Mouse (Mus musculus) kidney, embryonic 14.5 days (tissue): ENCODE measurements around the gene Msx1. TPM values are rescaled to one million over a fixed set of nuclear protein-coding genes. Genes with fewer than 3 reads are reported as not detected.

Experiments
- ATAC-seq: fragments of 200-750 bp; cut with Nextera tagmentation; 2 replicates; pipeline ENCODE4 v1.8.0; 2017; ENCODE audit warnings: moderate number of reproducible peaks, mild to moderate bottlenecking, moderate TSS enrichment, moderate library complexity; ENCODE audit not compliant: low FRiP score, low TSS enrichment
- H3K27ac ChIP-seq: fragments of 300-500 bp; sonication (generic); 2 replicates; pipeline ENCODE4 v1.5.1; 2014; ENCODE audit warnings: low read depth, mild to moderate bottlenecking, low read length, moderate library complexity, mixed read lengths
- H3K27me3 ChIP-seq: fragments of 300-500 bp; sonication (generic); 2 replicates; pipeline ENCODE4 v1.6.1; 2014; ENCODE audit warnings: mild to moderate bottlenecking, low read length; ENCODE audit not compliant: control insufficient read depth, insufficient read depth
- H3K36me3 ChIP-seq: fragments of 300-500 bp; sonication (generic); 2 replicates; pipeline ENCODE4 v1.6.1; 2014; ENCODE audit warnings: low read length, mixed read lengths; ENCODE audit not compliant: control insufficient read depth, insufficient read depth
- H3K4me1 ChIP-seq: fragments of 300-500 bp; sonication (generic); 2 replicates; pipeline ENCODE4 v1.6.1; 2014; ENCODE audit warnings: low read length, mixed read lengths; ENCODE audit not compliant: control insufficient read depth, insufficient read depth
- H3K4me2 ChIP-seq: fragments of 300-500 bp; sonication (generic); replicated peaks from 2 replicates; pipeline ENCODE4 v1.6.1; 2014; ENCODE audit warnings: low read depth, mild to moderate bottlenecking, low read length
- H3K4me3 ChIP-seq: fragments of 300-500 bp; sonication (generic); 2 replicates; pipeline ENCODE4 v1.5.1; 2014; ENCODE audit warnings: mild to moderate bottlenecking, low read length
- H3K9ac ChIP-seq: fragments of 300-500 bp; sonication (generic); 2 replicates; pipeline ENCODE4 v1.6.1; 2014; ENCODE audit warnings: low read depth, mild to moderate bottlenecking, low read length, moderate library complexity
- H3K9me3 ChIP-seq: fragments of 300-500 bp; sonication (generic); 2 replicates; pipeline ENCODE4 v1.6.1; 2016; ENCODE audit warnings: low read length; ENCODE audit not compliant: control insufficient read depth
- WGBS: fragments of 180-500 bp; shearing (Covaris S2); extraction: QIAGEN DNeasy Blood & Tissue Kit; methylation state at CpG from one replicate; pipeline ENCODE4 v1.1.7; 2014; 5-methylcytosine and 5-hydroxymethylcytosine counted together
- polyA plus RNA-seq: library from polyadenylated mRNA; unstranded; fragments of >200 nt; fragmentation: Nextera tagmentation; extraction: Ambion mirVana; gene quantifications from 2 replicates; pipeline ENCODE4 v1.2.1, GENCODE M21; 2014

The Msx1 gene
- polyA plus RNA-seq, 1 experiment from 2014 or later, result 2.6 TPM

DNA sequence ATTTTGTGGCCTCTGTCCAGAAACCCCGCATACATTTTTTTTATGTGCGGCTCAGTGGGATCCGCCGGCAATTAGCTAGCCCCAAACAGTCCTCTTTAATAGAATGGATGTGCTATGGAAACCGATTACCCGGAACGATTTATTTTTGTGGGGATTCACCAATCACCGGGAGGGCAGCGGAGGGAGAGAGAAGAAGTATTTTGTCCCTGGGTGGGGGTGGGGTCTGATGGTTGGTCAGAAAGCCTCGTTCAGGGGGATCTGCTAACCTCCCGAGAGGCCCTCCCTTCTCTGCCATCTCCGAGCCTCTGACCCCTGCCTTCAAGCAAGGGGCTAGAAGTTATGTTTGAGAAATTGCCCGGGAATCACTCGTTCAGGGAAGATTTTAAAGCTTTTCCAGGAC, 3.6 kb upstream of the Msx1 start:
- ATAC-seq, result no peak
- Histone ChIP-seq H3K4me3 (no peak overlapping the region), H3K4me2 (no peak overlapping the region), H3K36me3 (no peaks in the 10 kb centered on the region), H3K9ac (no peak overlapping the region), H3K4me1 (peaks cover 10% of the 10 kb centered on the region), H3K27me3 (peaks cover 97% of the 10 kb centered on the region), H3K27ac (no peak overlapping the region), H3K9me3 (no peaks in the 10 kb centered on the region)
- under 1% methylated on average over 14 of the region's 14 CpGs for WGBS

DNA sequence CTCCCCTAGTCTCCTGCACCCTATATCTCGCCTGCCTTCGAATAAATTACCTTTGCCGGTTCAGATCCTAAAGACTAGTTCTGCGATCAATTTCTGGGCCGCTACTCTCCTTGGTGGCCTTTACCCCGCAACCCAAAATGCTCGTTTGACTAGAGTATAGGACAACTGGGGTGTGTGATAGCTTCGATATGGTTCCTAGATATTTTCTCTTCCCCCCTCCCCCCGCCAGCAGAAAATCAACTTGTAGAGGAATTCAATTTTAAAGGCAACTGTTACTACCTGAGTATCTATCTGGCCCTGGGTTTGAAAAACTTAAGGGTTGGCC, 3.2 kb upstream of the Msx1 start:
- no peak overlapping the region for H3K4me3 ChIP-seq
- 0% methylated on average over 9 of the region's 9 CpGs for WGBS
- H3K4me1 ChIP-seq, result peaks cover 10% of the 10 kb centered on the region
- no peaks in the 10 kb centered on the region for H3K36me3 ChIP-seq
- H3K4me2 ChIP-seq, result no peak overlapping the region
- no peaks in the 10 kb centered on the region for H3K9me3 ChIP-seq
- no peak for ATAC-seq
- H3K27ac ChIP-seq, result no peak overlapping the region
- H3K9ac ChIP-seq, result no peak overlapping the region
- H3K27me3 ChIP-seq, result peaks cover 97% of the 10 kb centered on the region

DNA sequence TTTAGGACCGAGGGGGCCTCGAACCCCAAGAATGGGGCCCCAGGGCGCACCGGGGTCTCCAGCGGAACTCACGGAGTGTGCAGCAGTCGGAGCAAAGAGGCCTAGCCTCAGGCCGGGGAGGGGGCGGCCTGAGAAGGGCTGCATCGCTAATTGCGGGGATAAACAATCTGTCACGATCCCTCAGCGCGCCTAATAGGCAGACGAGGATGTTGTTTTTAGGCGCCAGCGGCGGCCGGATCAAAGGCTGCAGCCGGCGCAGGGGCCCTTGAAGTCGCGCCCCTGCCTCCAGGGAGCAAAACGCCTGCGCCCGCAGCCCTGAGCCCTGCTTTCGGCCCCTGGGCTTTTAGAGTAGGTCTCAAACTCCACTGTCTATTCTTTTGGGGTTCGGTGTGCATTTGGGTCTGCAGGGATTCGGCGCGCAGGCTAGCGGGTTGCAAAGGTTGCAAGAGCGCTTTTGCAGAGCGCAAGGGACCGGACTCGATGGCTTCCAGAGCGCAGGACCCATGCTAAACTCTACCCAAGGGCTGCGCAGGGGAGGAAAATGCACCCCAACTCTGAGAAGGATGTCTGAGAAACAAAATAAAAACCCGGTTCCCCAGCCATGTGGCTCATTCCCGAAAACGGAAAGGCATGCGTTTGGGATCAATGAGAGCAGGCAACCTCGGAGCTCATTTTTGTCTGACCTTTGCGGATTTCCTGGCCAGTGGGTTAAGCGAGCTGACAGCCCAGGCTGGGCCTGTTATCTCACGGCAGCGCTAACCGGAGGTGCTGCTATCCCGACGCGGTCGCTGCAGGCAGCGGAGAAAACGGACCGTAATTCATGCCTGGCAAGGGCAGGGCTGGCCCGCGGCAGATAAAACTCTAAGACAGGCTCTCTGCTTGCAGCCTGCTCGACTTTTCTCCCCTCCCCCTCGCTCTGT, 2.6 kb upstream of the Msx1 start:
- H3K27me3 ChIP-seq, result peaks cover 97% of the 10 kb centered on the region
- under 1% methylated on average over 59 of the region's 59 CpGs for WGBS
- H3K4me1 ChIP-seq, result peaks cover 10% of the 10 kb centered on the region
- H3K36me3 ChIP-seq, result no peaks in the 10 kb centered on the region
- no peak overlapping the region for H3K27ac ChIP-seq
- no peak overlapping the region for H3K4me2 ChIP-seq
- H3K9ac ChIP-seq, result no peak overlapping the region
- ATAC-seq, result no peak
- no peak overlapping the region for H3K4me3 ChIP-seq
- H3K9me3 ChIP-seq, result no peaks in the 10 kb centered on the region

DNA sequence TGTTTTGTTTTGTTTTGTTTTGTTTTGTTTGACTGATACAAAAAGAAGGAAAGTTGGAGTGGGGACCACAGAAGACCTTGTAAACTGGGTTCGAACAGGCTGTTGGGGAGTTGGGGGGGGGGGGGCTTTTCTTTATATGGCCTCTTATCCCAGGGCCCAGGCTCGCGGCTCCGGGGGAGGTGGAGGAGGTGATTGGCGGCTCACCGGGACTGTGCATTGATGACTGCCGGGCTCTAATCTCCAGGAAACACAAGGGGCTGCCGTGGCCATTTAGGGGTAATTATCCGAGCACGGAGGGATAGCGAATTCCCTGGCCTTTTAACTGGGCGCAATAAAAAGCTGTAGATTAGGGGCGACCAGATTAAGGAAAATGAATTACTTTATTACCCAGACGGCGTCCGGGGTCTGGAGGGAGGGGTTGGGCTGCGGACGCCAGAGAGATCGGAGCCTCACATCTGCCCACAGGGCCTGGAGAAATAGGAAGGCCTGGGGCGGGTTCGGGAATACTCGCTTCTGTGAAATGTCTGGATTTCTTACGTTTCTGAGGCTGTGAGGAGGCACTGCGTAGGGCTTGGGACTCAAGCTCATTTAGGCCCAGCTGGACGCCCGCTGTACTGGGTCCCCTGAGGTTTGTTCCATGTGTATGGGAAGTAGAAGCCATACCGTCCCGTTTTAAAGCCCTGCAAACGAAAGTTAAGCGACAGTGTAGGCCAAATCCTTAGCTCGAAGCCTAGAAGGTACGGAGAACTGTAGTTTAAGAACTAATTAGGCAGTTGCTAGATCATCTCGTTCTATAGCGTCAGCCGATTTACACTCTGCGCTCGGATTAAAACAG, 1.4 kb upstream of the Msx1 start:
- no peak overlapping the region for H3K4me2 ChIP-seq
- H3K4me1 ChIP-seq, result peaks cover 10% of the 10 kb centered on the region
- H3K36me3 ChIP-seq, result no peaks in the 10 kb centered on the region
- WGBS, result under 1% methylated on average over 37 of the region's 37 CpGs
- H3K9me3 ChIP-seq, result no peaks in the 10 kb centered on the region
- ATAC-seq, result no peak
- no peak overlapping the region for H3K27ac ChIP-seq
- no peak overlapping the region for H3K9ac ChIP-seq
- H3K27me3 ChIP-seq, result peaks cover 97% of the 10 kb centered on the region
- no peak overlapping the region for H3K4me3 ChIP-seq

DNA sequence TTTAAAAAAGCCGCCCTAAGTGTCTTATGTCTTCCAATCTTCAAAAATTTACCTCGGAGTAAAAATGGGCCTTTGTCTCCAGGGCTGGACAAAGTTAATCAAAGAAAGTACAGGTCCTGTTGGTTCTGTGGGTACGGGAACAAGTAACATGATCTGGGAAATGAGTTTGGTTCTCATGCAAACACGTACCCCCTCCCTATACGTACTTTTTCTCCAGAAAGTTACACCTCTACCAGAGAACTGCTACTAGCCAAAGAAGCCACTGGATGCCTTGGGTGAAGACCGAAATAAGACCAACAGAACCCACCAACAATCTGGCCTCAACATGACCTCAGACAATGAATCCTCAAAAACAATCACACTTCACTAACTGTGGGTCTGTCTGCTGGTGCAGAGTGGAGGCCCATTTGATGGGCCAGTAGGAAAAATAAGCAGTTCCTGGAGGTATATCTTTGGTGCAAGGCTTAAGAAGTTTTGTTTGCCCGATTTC, 773 bp upstream of the Msx1 start:
- Histone ChIP-seq H3K9me3 (no peaks in the 10 kb centered on the region), H3K4me3 (no peak overlapping the region), H3K9ac (no peak overlapping the region), H3K27ac (no peak overlapping the region), H3K27me3 (peaks cover 98% of the 10 kb centered on the region), H3K36me3 (no peaks in the 10 kb centered on the region), H3K4me1 (peaks cover 10% of the 10 kb centered on the region), H3K4me2 (no peak overlapping the region)
- 2% methylated on average over 7 of the region's 7 CpGs for WGBS
- ATAC-seq, result no peak

DNA sequence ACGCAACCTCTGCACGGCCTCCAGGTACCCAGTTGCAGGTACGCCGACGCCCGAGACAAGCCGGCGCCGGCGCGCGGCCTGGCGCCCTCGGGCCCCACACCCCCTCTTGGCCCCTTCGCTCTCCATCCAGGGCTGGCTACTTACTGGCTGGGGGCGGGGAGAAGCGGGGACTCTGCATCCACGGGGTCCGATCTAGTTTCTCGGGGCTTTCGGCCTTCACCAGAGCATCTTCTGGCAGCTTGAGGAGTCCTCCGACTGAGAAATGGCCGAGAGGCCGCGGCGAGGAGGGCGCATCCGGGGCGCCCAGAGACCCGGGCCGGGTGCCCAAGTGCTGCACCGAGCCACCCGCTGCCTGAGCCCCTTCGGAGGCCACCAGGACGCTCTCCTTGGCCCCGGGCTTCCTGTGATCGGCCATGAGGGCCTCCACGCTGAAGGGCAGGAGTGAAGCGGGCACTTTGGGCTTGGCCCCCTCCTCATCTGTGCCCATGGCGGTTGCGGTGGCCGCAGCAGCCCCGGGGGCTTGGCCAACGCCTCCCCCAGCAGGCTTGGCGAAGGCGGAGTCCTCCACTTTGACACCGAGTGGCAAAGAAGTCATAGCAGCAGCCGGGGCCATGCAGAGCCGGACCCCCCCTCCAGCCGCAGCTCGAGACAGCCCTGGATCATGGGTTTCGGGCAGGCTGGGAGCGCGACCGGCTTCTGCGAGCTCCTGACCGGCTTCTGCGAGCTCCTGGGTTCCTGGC, 492 bp downstream of the Msx1 start:
- H3K9ac ChIP-seq, result peak overlapping the region; percentile 45
- WGBS, result under 1% methylated on average over 55 of the region's 58 CpGs

DNA sequence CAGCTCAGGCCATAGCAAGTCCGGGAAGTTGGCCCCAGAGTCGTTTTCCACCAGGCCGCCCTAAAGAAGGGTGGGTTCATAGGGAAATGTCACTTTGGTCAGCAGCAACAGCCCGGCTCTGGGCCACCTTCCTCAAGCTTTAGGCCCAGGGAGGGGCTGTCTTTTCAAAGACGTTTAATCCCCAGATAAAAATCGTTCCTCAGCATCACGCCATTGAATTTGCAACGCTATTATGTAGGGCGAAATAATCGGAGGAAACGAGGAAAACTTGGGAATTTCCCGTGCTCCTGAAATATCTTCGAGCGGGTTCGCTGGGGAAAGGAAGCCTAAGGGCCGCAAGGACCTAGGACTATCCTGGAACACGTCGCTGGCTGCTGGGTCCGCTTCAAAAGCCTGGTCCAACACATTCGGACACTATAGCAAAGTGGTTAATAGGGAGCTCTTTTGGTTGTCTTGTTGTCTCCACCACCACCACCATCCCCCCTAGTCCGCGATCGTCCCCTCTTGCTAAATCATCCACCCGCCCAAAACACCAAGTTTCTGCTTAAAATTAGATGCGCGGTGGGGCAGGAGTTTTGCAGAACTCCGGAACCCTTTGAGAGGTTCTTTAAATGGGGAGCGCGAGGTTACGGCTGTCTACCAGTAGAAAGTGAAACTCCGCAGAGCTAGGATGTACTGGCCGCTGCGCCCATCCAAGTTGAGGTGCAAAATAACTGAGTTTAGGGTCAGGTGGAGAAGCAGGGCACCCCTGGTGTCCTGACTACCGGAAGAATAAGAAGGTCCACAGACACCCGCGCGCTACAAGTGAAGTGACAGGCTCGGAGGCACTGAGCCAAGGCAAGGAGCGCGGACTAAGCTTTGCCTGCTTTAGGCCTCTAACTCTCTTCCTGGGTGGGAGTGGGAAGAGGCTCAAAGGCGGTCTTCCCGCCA, 1.3 kb downstream of the Msx1 start:
- Histone ChIP-seq H3K36me3 (no peaks in the 10 kb centered on the region), H3K9me3 (no peaks in the 10 kb centered on the region), H3K4me2 (peak overlapping the region; percentile 75), H3K4me3 (peak overlapping the region; percentile 42), H3K4me1 (peaks cover 10% of the 10 kb centered on the region), H3K27me3 (peaks cover 98% of the 10 kb centered on the region), H3K9ac (peak overlapping the region; percentile 45; the same call in 1 of the 2 replicates), H3K27ac (no peak overlapping the region)
- no peak for ATAC-seq
- 1% methylated on average over 42 of the region's 42 CpGs for WGBS

More for the DNA sequence above, 492 bp downstream of the Msx1 start:
- peak overlapping the region; percentile 42 for H3K4me3 ChIP-seq
- H3K27me3 ChIP-seq, result peaks cover 98% of the 10 kb centered on the region
- no peak overlapping the region for H3K27ac ChIP-seq
- H3K9me3 ChIP-seq, result no peaks in the 10 kb centered on the region
- H3K4me2 ChIP-seq, result peak overlapping the region; percentile 75
- H3K36me3 ChIP-seq, result no peaks in the 10 kb centered on the region
- peaks cover 10% of the 10 kb centered on the region for H3K4me1 ChIP-seq
- ATAC-seq, result peak; percentile 26

DNA sequence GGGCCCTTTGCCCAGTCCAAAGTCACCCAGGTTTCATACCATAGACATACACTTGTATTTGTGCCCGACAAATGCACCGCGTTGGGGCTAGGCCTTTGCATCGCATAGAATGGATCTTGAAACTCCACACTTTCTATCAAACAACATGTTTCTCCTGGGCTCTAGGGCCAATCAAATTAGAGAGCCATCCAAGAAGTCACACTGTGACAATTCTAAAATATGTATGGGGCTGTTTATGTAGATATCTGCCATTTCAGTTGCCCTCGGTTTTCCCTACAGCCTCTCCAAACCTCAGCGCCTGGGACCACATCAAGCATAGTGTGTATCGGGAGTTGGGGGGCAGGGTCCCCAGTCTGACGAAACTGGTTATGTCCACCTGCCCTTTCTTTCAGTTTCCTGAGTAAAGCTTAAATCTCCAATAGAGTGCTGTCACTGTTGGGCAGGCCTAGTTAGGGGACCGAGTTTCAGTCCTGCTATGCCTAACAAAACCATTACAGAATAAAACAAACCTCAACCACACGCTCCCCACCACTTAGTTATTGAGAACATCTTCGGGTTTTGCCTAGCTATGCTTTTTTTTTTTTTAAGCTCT, 2.2 kb downstream of the Msx1 start:
- no peaks in the 10 kb centered on the region for H3K36me3 ChIP-seq
- no peak overlapping the region for H3K27ac ChIP-seq
- H3K4me1 ChIP-seq, result peaks cover 10% of the 10 kb centered on the region
- H3K4me2 ChIP-seq, result no peak overlapping the region
- WGBS, result 8% methylated on average over 11 of the region's 11 CpGs
- H3K27me3 ChIP-seq, result peaks cover 97% of the 10 kb centered on the region
- no peak for ATAC-seq
- no peaks in the 10 kb centered on the region for H3K9me3 ChIP-seq
- H3K4me3 ChIP-seq, result no peak overlapping the region
- H3K9ac ChIP-seq, result no peak overlapping the region
